Comparison of ENCODE assay signal across 12 mouse cellular contexts in genomic region chr1:21896067-21896719, GRCm38 (mm10).
"Had no signal": no experiment of that assay in that cellular context is flagged by ENCODE, and none has a peak within 500 bp of the region (broad histone marks: within the 10 kb centered on the region; RNA-seq: fewer than 3 reads in every experiment).

No protein-coding gene starts in this region.

- H3K27me3 ChIP-seq: limb, embryonic 12.5 days; neural tube, embryonic 12.5 days had no signal

- H3K9ac ChIP-seq: limb, embryonic 12.5 days; liver, embryonic 14.5 days; neural tube, embryonic 12.5 days had no signal

- DNase-seq: kidney, adult 2 months; kidney, postnatal 25 days; liver; lung, adult 18-20 months; midbrain, embryonic 14.5 days; right cerebral cortex, postnatal 4 days; spleen, adult 18-20 months; thymus, postnatal 14 days had no signal

- H3K4me3 ChIP-seq: limb, embryonic 12.5 days; myocyte; neural tube, embryonic 12.5 days had no signal

- H3K27ac ChIP-seq: limb, embryonic 12.5 days; liver, embryonic 14.5 days; neural tube, embryonic 12.5 days had no signal

- H3K4me1 ChIP-seq: limb, embryonic 12.5 days; neural tube, embryonic 12.5 days had no signal

- H3K9me3 ChIP-seq: limb, embryonic 12.5 days; neural tube, embryonic 12.5 days had no signal

- H3K36me3 ChIP-seq: limb, embryonic 12.5 days; neural tube, embryonic 12.5 days had no signal

- H3K4me2 ChIP-seq: limb, embryonic 12.5 days; neural tube, embryonic 12.5 days had no signal
